Mouse (Mus musculus) limb, embryonic 11.5 days (tissue): ENCODE data around the gene Eps8l3. TPM values are rescaled to one million over a fixed set of nuclear protein-coding genes. Genes with fewer than 3 reads are reported as not detected.

Experiments used
- ATAC-seq: fragments of 200-750 bp; cut with Nextera tagmentation; 2 replicates; pipeline ENCODE4 v1.8.0; 2017; ENCODE audit warnings: low read depth; ENCODE audit not compliant: insufficient number of reproducible peaks, low FRiP score, low TSS enrichment
- DNase-seq: peaks from one replicate; pipeline ENCODE4 v3.0.0-alpha.2; 2015; ENCODE audit warnings: low spot score
- H3K27ac ChIP-seq: fragments of 300-500 bp; sonication (generic); replicated peaks from 2 replicates; pipeline ENCODE4 v1.5.1; 2014; ENCODE audit warnings: low read depth, mild to moderate bottlenecking, low read length
- H3K27me3 ChIP-seq: fragments of 300-500 bp; sonication (generic); 2 replicates; pipeline ENCODE4 v1.6.1; 2014; ENCODE audit warnings: mild to moderate bottlenecking, low read length, mixed read lengths; ENCODE audit not compliant: control insufficient read depth, insufficient read depth
- H3K36me3 ChIP-seq: fragments of 300-500 bp; sonication (generic); 2 replicates; pipeline ENCODE4 v1.6.1; 2014; ENCODE audit warnings: mild to moderate bottlenecking, low read length, moderate library complexity, mixed read lengths; ENCODE audit not compliant: control insufficient read depth, insufficient read depth
- H3K4me1 ChIP-seq: fragments of 300-500 bp; sonication (generic); 2 replicates; pipeline ENCODE4 v1.6.1; 2014; ENCODE audit warnings: low read length, mixed read lengths; ENCODE audit not compliant: control insufficient read depth, insufficient read depth
- H3K4me2 ChIP-seq: fragments of 300-500 bp; sonication (generic); 2 replicates; pipeline ENCODE4 v1.6.1; 2014; ENCODE audit warnings: low read depth, mild to moderate bottlenecking, moderate library complexity; ENCODE audit not compliant: severe bottlenecking
- H3K4me3 ChIP-seq: fragments of 300-500 bp; sonication (generic); 2 replicates; pipeline ENCODE4 v1.5.1; 2014; ENCODE audit warnings: low read depth, low read length
- H3K9ac ChIP-seq: fragments of 300-500 bp; sonication (generic); 2 replicates; pipeline ENCODE4 v1.6.1; 2014; ENCODE audit warnings: mild to moderate bottlenecking, low read length
- H3K9me3 ChIP-seq: fragments of 300-500 bp; sonication (generic); 2 replicates; pipeline ENCODE4 v1.6.1; 2016; ENCODE audit warnings: low read length; ENCODE audit not compliant: control insufficient read depth
- WGBS: fragments of 180-500 bp; shearing (Covaris S2); extraction: QIAGEN DNeasy Blood & Tissue Kit; methylation state at CpG from one replicate; pipeline ENCODE4 v1.1.7; 2014; 5-methylcytosine and 5-hydroxymethylcytosine counted together
- polyA plus RNA-seq: library from polyadenylated mRNA; unstranded; fragments of >200 nt; fragmentation: Nextera tagmentation; extraction: Ambion mirVana; gene quantifications from 2 replicates; pipeline ENCODE4 v1.2.1, GENCODE M21; 2014

The Eps8l3 gene
- polyA plus RNA-seq, 1 experiment from 2014 or later, result not detected

DNA sequence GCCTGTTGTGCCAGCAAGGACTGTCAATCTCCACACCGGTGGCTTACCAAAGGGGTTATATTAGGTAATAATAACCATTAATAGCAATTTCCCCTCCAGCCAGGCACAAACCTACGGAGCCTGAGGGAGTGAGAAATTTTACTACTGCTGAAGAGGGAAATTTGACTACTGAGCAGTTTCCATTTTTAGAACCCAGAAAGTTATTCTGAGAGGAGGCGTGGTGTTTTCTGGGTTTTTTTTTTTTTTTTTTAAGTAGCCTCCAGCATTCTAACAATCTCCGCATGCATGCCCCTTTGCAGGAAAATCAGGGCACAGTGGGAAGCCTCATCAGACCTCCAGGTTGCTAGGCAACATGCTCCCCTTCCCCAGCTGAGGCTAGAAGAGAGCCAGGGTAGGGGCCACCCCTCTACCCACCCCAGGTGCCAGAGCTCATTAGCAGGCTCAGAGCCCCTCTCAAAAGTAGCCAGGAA is 43.1 kb upstream of the Eps8l3 start:
- Histone ChIP-seq H3K9ac (no peak overlapping the region), H3K36me3 (no peaks in the 10 kb centered on the region), H3K4me3 (no peak overlapping the region), H3K27ac (peak overlapping the region; percentile 43; the same call in 1 of the 2 replicates), H3K4me1 (peaks cover 10% of the 10 kb centered on the region; the same call in 1 of the 2 replicates), H3K4me2 (no peak overlapping the region), H3K27me3 (no peaks in the 10 kb centered on the region), H3K9me3 (no peaks in the 10 kb centered on the region)
- ATAC-seq, result peak; percentile 76
- WGBS, result 9% methylated on average over 4 of the region's 4 CpGs
- DNase-seq, result peak; percentile 67

DNA sequence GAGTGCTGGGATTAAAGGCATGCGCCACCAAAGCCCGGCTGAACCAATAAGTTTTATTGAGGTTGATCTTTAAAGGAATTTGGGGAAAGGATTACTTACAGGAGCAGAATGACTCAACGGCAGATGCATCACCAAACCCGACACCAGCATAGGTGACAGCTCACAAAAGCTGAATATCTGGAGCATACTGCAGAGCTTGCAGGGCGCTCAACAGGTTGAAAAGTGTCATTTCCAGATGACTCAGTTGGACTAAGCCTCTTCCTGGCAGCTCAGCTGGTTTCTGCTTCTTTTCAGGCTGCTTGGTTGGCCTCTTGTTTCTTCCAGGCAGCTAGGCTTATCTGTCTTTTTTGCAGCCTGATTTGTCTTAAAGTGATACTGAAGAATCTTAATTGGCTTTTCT is 41.7 kb upstream of the Eps8l3 start:
- Histone ChIP-seq H3K9ac (no peak overlapping the region), H3K4me3 (no peak overlapping the region), H3K4me1 (peaks cover 10% of the 10 kb centered on the region; the same call in 1 of the 2 replicates), H3K27me3 (no peaks in the 10 kb centered on the region), H3K4me2 (no peak overlapping the region), H3K9me3 (no peaks in the 10 kb centered on the region), H3K36me3 (no peaks in the 10 kb centered on the region), H3K27ac (no peak overlapping the region)
- DNase-seq (no peak), ATAC-seq (no peak)
- 91% methylated on average over 5 of the region's 5 CpGs for WGBS

DNA sequence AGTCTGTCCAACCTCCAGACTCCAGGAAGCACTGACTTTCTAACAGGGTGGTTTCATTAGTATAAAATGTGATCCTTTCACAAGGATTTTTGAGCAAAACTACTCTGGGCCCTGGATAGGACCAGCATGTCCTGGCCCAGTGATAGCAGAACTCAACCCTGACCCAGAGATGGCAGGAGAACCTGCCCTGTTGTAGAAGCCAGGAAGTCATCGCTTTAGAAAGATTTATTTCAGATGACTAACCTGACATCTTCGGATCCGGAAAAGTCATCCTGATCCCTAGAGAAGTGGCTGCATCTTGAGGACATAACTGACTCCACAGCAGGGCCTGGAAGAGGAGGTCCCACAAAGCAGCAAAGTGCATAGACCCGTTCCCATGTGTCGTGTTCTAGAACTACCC is 37.2 kb upstream of the Eps8l3 start:
- WGBS, result 90% methylated on average over 5 of the region's 5 CpGs
- peaks cover 4% of the 10 kb centered on the region; the same call in 1 of the 2 replicates for H3K4me1 ChIP-seq
- no peak overlapping the region for H3K27ac ChIP-seq
- H3K9me3 ChIP-seq, result no peaks in the 10 kb centered on the region
- no peak overlapping the region for H3K9ac ChIP-seq
- no peak overlapping the region for H3K4me2 ChIP-seq
- H3K4me3 ChIP-seq, result no peak overlapping the region
- no peaks in the 10 kb centered on the region for H3K27me3 ChIP-seq
- DNase-seq (no peak), ATAC-seq (no peak)
- no peaks in the 10 kb centered on the region for H3K36me3 ChIP-seq

DNA sequence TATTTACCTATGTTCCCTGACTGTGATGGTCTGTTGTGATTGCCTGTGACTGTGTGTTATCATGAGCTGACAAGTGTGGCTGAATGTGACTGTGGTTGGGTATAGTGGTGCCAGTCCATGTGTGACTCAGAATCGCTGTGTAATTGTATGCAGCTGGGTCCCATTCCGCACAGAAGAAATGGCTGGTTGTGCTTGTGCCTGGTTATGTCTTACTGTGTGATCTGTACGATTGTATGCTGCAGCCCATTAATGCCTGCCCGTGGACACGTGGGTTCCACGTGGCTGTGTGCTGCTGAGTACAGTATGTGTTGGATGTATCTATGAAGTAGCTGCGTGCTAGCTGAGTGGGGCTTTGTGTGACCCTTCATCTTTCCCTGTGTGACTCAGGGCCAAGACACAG is 36.2 kb upstream of the Eps8l3 start:
- no peak overlapping the region for H3K27ac ChIP-seq
- no peak overlapping the region for H3K4me3 ChIP-seq
- no peaks in the 10 kb centered on the region for H3K9me3 ChIP-seq
- no peaks in the 10 kb centered on the region for H3K27me3 ChIP-seq
- no peak overlapping the region for H3K9ac ChIP-seq
- 71% methylated on average over 7 of the region's 7 CpGs for WGBS
- H3K36me3 ChIP-seq, result no peaks in the 10 kb centered on the region
- DNase-seq, result no peak
- 0 out of 2 replicates have a peak, but pooled peaks have one; percentile 31 for ATAC-seq
- H3K4me1 ChIP-seq, result peaks cover 4% of the 10 kb centered on the region; the same call in 1 of the 2 replicates
- no peak overlapping the region for H3K4me2 ChIP-seq

DNA sequence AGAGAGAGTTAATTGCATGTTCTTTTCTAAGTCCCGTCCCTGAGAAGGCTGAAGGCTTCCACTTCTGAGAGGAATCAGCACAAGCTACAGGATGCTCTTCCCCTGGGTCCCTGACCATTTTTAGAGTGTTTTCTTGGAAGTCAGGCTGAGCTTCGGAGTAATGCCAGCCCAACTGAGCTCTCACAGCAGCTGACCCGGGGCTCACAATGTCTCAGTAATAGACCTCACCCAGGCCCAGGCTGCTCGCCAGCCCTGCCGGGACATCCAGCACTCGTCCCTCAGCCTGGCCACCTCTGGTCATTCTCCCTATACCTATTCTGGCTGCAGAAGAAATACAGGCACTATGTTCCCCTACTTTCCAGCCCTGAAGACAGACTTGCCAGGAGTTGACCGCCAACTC is 35.7 kb upstream of the Eps8l3 start:
- no peak for DNase-seq

DNA sequence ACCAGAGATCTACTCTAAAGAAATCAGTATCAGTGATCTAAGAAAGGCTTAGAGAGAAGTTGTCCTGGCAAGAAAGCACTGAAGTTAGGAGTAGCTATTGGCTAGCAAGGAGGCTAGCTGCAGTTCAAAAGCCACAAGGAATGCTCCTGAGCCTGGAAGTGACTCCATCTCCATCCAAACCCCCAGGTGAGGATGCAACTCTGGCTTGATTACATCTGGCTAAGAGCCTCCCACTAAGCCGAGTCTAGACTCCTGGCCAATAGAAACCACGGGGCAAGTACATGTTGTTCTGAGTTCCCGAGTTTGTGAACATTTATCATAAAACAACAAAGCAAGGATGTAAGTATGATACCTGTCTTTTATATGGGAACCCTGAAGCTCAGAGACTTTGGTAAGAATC is 33.6 kb upstream of the Eps8l3 start:
- no peak overlapping the region for H3K4me3 ChIP-seq
- no peak overlapping the region for H3K9ac ChIP-seq
- H3K9me3 ChIP-seq, result no peaks in the 10 kb centered on the region
- ATAC-seq (no peak), DNase-seq (no peak)
- H3K36me3 ChIP-seq, result no peaks in the 10 kb centered on the region
- WGBS, result 88% methylated on average over 3 of the region's 3 CpGs
- H3K27ac ChIP-seq, result no peak overlapping the region
- H3K4me2 ChIP-seq, result no peak overlapping the region
- H3K4me1 ChIP-seq, result peaks cover 4% of the 10 kb centered on the region; the same call in 1 of the 2 replicates
- no peaks in the 10 kb centered on the region for H3K27me3 ChIP-seq

More for the DNA sequence above, 35.7 kb upstream of the Eps8l3 start:
- no peak overlapping the region for H3K4me2 ChIP-seq
- WGBS, result 89% methylated on average over 7 of the region's 7 CpGs
- peaks cover 4% of the 10 kb centered on the region; the same call in 1 of the 2 replicates for H3K4me1 ChIP-seq
- H3K4me3 ChIP-seq, result no peak overlapping the region
- H3K27me3 ChIP-seq, result no peaks in the 10 kb centered on the region
- no peak for ATAC-seq
- no peak overlapping the region for H3K9ac ChIP-seq
- H3K9me3 ChIP-seq, result no peaks in the 10 kb centered on the region
- no peaks in the 10 kb centered on the region for H3K36me3 ChIP-seq
- H3K27ac ChIP-seq, result no peak overlapping the region

- no peak overlapping the region for H3K27ac ChIP-seq
- no peaks in the 10 kb centered on the region for H3K9me3 ChIP-seq
- peaks cover 5% of the 10 kb centered on the region for H3K4me1 ChIP-seq
- 92% methylated on average over 3 of the region's 3 CpGs for WGBS
- ATAC-seq (no peak), DNase-seq (no peak)
- no peaks in the 10 kb centered on the region for H3K27me3 ChIP-seq
- H3K9ac ChIP-seq, result no peak overlapping the region
- no peak overlapping the region for H3K4me3 ChIP-seq
- no peaks in the 10 kb centered on the region for H3K36me3 ChIP-seq
- no peak overlapping the region for H3K4me2 ChIP-seq
Observed at GRCm38 (mm10) chr3:107844001-107844400, 33.0 kb upstream of the Eps8l3 start.

GRCm38 (mm10) chr3:107844499-107844898 is 32.5 kb upstream of the Eps8l3 start:
- WGBS, result 81% methylated on average over 2 of the region's 2 CpGs
- H3K9me3 ChIP-seq, result no peaks in the 10 kb centered on the region
- ATAC-seq, result no peak

GRCm38 (mm10) chr3:107846175-107846574 is 30.9 kb upstream of the Eps8l3 start:
- DNase-seq (no peak), ATAC-seq (no peak)
- 93% methylated on average over 1 of the region's 1 CpGs for WGBS
- Histone ChIP-seq H3K9ac (no peak overlapping the region), H3K27ac (no peak overlapping the region), H3K4me2 (no peak overlapping the region), H3K27me3 (no peaks in the 10 kb centered on the region), H3K4me3 (no peak overlapping the region), H3K9me3 (no peaks in the 10 kb centered on the region), H3K36me3 (no peaks in the 10 kb centered on the region), H3K4me1 (peaks cover 17% of the 10 kb centered on the region)

More at GRCm38 (mm10) chr3:107844499-107844898, 32.5 kb upstream of the Eps8l3 start:
- H3K4me2 ChIP-seq, result no peak overlapping the region
- no peaks in the 10 kb centered on the region for H3K27me3 ChIP-seq
- H3K4me3 ChIP-seq, result no peak overlapping the region
- H3K27ac ChIP-seq, result no peak overlapping the region
- no peak for DNase-seq
- H3K36me3 ChIP-seq, result no peaks in the 10 kb centered on the region
- peaks cover 9% of the 10 kb centered on the region for H3K4me1 ChIP-seq
- H3K9ac ChIP-seq, result no peak overlapping the region
